In the genomic region with DNA sequence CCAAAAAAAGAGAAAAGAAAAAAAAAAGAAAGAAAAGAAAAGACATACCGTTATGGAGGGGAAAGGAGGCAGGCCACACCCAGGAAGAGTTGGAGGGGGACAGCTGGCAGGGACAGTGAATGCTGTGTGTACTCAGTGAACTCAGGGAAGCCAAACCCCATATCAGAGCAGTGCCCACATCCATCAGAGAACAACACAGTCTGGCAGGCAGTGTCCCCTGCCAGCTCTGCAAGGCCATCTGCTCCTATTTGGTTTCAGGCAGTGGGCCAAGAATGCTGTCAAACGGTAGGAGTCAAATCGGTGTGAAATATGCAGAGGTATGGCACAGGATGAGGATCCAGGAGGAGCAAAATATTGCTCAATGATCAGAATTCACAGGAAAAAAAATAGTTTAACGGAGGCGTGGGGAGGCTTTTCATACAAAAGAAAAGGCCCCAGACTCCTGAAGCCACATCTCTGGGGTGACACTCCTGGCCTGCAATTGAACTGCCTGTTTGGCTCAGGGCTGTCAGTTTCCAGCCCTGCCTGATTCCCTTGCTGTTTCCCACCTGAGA, we compare ENCODE assay signal across 8 mouse cellular contexts. TPM values are rescaled to one million over a fixed set of nuclear protein-coding genes. Genes with fewer than 3 reads are reported as not detected.
A peak's percentile ranks its signal among the peaks of the same experiment; 100 is the strongest.
DNase-seq lines count a peak whose midpoint lies in the region; ATAC-seq and TF ChIP-seq lines count a peak whose summit lies in the region.

No protein-coding gene starts in this region.

- in situ Hi-C loops in Patski (cut with MboI; ENCODE audit: low pct_unique_long_range_greater_than_20kb) = no loop called here

- ATAC-seq in Patski = peak; percentile 57
- ATAC-seq in forebrain, embryonic 15.5 days (replicated peaks) = peak; percentile 95
- ATAC-seq in neural tube, embryonic 13.5 days (ENCODE audit: low read depth) = peak; percentile 94
- no peak for ATAC-seq in kidney, embryonic 14.5 days (ENCODE audit: low FRiP score, low TSS enrichment)
- no peak for ATAC-seq in liver, postnatal 0 days

- H3K27me3 ChIP-seq in Patski = no peaks in the 10 kb centered on the region
- no peaks in the 10 kb centered on the region for H3K27me3 ChIP-seq in forebrain, embryonic 15.5 days
- H3K27me3 ChIP-seq in neural tube, embryonic 13.5 days = no peaks in the 10 kb centered on the region
- H3K27me3 ChIP-seq in kidney, embryonic 14.5 days (ENCODE audit: control insufficient read depth, insufficient read depth, low read length) = no peaks in the 10 kb centered on the region
- no peaks in the 10 kb centered on the region for H3K27me3 ChIP-seq in liver, postnatal 0 days (ENCODE audit: insufficient read depth, low read length)

- no peak for TF ChIP-seq CTCF in Patski (IDR thresholded peaks at IDR 0.05)
- TF ChIP-seq CTCF in liver, postnatal 0 days (IDR thresholded peaks at IDR 0.05; ENCODE audit: low read depth) = no peak

- no peaks in the 10 kb centered on the region for H3K36me3 ChIP-seq in forebrain, embryonic 15.5 days
- H3K36me3 ChIP-seq in neural tube, embryonic 13.5 days = no peaks in the 10 kb centered on the region
- H3K36me3 ChIP-seq in kidney, embryonic 14.5 days (ENCODE audit: control insufficient read depth, insufficient read depth, low read length) = no peaks in the 10 kb centered on the region
- no peaks in the 10 kb centered on the region for H3K36me3 ChIP-seq in liver, postnatal 0 days (replicated peaks; ENCODE audit: insufficient read depth, low read length)

- H3K4me3 ChIP-seq in forebrain, embryonic 15.5 days = no peak overlapping the region
- H3K4me3 ChIP-seq in neural tube, embryonic 13.5 days = no peak overlapping the region
- no peak overlapping the region for H3K4me3 ChIP-seq in kidney, embryonic 14.5 days (ENCODE audit: low read length)
- no peak overlapping the region for H3K4me3 ChIP-seq in liver, postnatal 0 days (ENCODE audit: low read depth, low read length)

- peak; percentile 86 for DNase-seq in 3T3-L1 (ENCODE audit: low read depth, low spot score)
- no peak for DNase-seq in Patski (ENCODE audit: low read depth, low spot score)
- DNase-seq in layer of hippocampus, adult 11-12 months (ENCODE audit: low spot score) = peak; percentile 87
- no peak for DNase-seq in B cell, adult 2 months
- DNase-seq in liver, postnatal 0 days = no peak

- H3K9me3 ChIP-seq in forebrain, embryonic 15.5 days = no peaks in the 10 kb centered on the region
- H3K9me3 ChIP-seq in neural tube, embryonic 13.5 days = no peaks in the 10 kb centered on the region
- H3K9me3 ChIP-seq in kidney, embryonic 14.5 days (ENCODE audit: control insufficient read depth, low read length) = no peaks in the 10 kb centered on the region; the same call in 1 of the 2 replicates
- no peaks in the 10 kb centered on the region for H3K9me3 ChIP-seq in liver, postnatal 0 days (ENCODE audit: low read length)

- CTCF ChIA-PET in Patski (lab: Charles Lee) = interaction anchor here (1.2 kb wide), 1 partner anchor 9 kb away, joined by 4 read pairs; no protein-coding TSS in a partner anchor

- H3K4me2 ChIP-seq in forebrain, embryonic 15.5 days (replicated peaks) = no peak overlapping the region
- H3K4me2 ChIP-seq in neural tube, embryonic 13.5 days = no peak overlapping the region
- H3K4me2 ChIP-seq in kidney, embryonic 14.5 days (replicated peaks; ENCODE audit: low read depth, low read length) = no peak overlapping the region
- H3K4me2 ChIP-seq in liver, postnatal 0 days (ENCODE audit: low read depth, low read length) = no peak overlapping the region

- POLR2A ChIA-PET in Patski (lab: Charles Lee) = no interaction called here

- H3K27ac ChIP-seq in forebrain, embryonic 15.5 days (replicated peaks) = peak overlapping the region; percentile 84
- H3K27ac ChIP-seq in neural tube, embryonic 13.5 days (replicated peaks) = peak overlapping the region; percentile 70
- H3K27ac ChIP-seq in kidney, embryonic 14.5 days (ENCODE audit: low read depth, low read length) = no peak overlapping the region
- no peak overlapping the region for H3K27ac ChIP-seq in liver, postnatal 0 days (ENCODE audit: low read depth)

- no peak for TF ChIP-seq EP300 in liver, postnatal 0 days (IDR thresholded peaks at IDR 0.05; ENCODE audit: low read depth)

- H3K9ac ChIP-seq in forebrain, embryonic 15.5 days (replicated peaks) = no peak overlapping the region
- H3K9ac ChIP-seq in neural tube, embryonic 13.5 days = no peak overlapping the region
- H3K9ac ChIP-seq in kidney, embryonic 14.5 days (ENCODE audit: low read depth, low read length) = no peak overlapping the region
- H3K9ac ChIP-seq in liver, postnatal 0 days (replicated peaks) = no peak overlapping the region

- WGBS in forebrain, embryonic 15.5 days = 47% methylated on average over 5 of the region's 5 CpGs
- WGBS in neural tube, embryonic 13.5 days = 53% methylated on average over 5 of the region's 5 CpGs
- 84% methylated on average over 5 of the region's 5 CpGs for WGBS in kidney, embryonic 14.5 days
- 72% methylated on average over 5 of the region's 5 CpGs for WGBS in liver, postnatal 0 days (ENCODE audit: insufficient replicate concordance)

- peaks cover 14% of the 10 kb centered on the region for H3K4me1 ChIP-seq in forebrain, embryonic 15.5 days
- H3K4me1 ChIP-seq in neural tube, embryonic 13.5 days (replicated peaks) = peaks cover 14% of the 10 kb centered on the region
- H3K4me1 ChIP-seq in kidney, embryonic 14.5 days (ENCODE audit: control insufficient read depth, insufficient read depth, low read length) = no peaks in the 10 kb centered on the region
- H3K4me1 ChIP-seq in liver, postnatal 0 days (ENCODE audit: insufficient read depth) = no peaks in the 10 kb centered on the region

RNA-seq across cellular contexts. Expression of a gene that starts 10.1 kb away (rescaled TPM):
- polyA plus RNA-seq in Patski (2021) = 0.15 TPM
- 11.9 and 14.6 TPM in 2 replicates for polyA plus RNA-seq in forebrain, embryonic 15.5 days (2015; fragmentation: Nextera tagmentation; extraction: Ambion mirVana)
- 12.3 and 16.8 TPM in 2 replicates for polyA plus RNA-seq in neural tube, embryonic 13.5 days (2015; fragmentation: Nextera tagmentation; extraction: Ambion mirVana)
- 0.46 and 0.81 TPM in 2 replicates for polyA plus RNA-seq in kidney, embryonic 14.5 days (2014; fragmentation: Nextera tagmentation; extraction: Ambion mirVana)
- 0.07 TPM in 1 of 2 replicates, not detected in the other for polyA plus RNA-seq in liver, postnatal 0 days (2015; fragmentation: Nextera tagmentation; extraction: Ambion mirVana)

RNA-seq across cellular contexts. Expression of a gene that starts 41.3 kb away (rescaled TPM):
- polyA plus RNA-seq in Patski (2021) = 2.0 TPM
- 0.57 and 0.61 TPM in 2 replicates for polyA plus RNA-seq in forebrain, embryonic 15.5 days (2015; fragmentation: Nextera tagmentation; extraction: Ambion mirVana)
- 0.33 and 0.77 TPM in 2 replicates for polyA plus RNA-seq in neural tube, embryonic 13.5 days (2015; fragmentation: Nextera tagmentation; extraction: Ambion mirVana)
- polyA plus RNA-seq in kidney, embryonic 14.5 days (2014; fragmentation: Nextera tagmentation; extraction: Ambion mirVana) = 0.20 and 0.40 TPM in 2 replicates
- not detected in 2 replicates for polyA plus RNA-seq in liver, postnatal 0 days (2015; fragmentation: Nextera tagmentation; extraction: Ambion mirVana)

RNA-seq across cellular contexts. Expression of a gene that starts 41.5 kb away (rescaled TPM):
- 16.4 TPM for polyA plus RNA-seq in Patski (2021)
- 35.4 and 38.3 TPM in 2 replicates for polyA plus RNA-seq in forebrain, embryonic 15.5 days (2015; fragmentation: Nextera tagmentation; extraction: Ambion mirVana)
- 23.0 and 24.7 TPM in 2 replicates for polyA plus RNA-seq in neural tube, embryonic 13.5 days (2015; fragmentation: Nextera tagmentation; extraction: Ambion mirVana)
- polyA plus RNA-seq in kidney, embryonic 14.5 days (2014; fragmentation: Nextera tagmentation; extraction: Ambion mirVana) = 10.0 and 14.7 TPM in 2 replicates
- 0.19 and 0.27 TPM in 2 replicates for polyA plus RNA-seq in liver, postnatal 0 days (2015; fragmentation: Nextera tagmentation; extraction: Ambion mirVana)

Comparison
In these comparisons a context has a peak if more than half of its experiments do, and no peak if none do; other contexts are left out.
1. DNase-seq: peak in 3T3-L1 (single experiment) and layer of hippocampus, adult 11-12 months (single experiment); none in Patski (single experiment), B cell, adult 2 months (0 of 2) and liver, postnatal 0 days (single experiment).
2. ATAC-seq: peak in Patski (single experiment), forebrain, embryonic 15.5 days (single experiment) and neural tube, embryonic 13.5 days (single experiment); none in kidney, embryonic 14.5 days (single experiment) and liver, postnatal 0 days (single experiment).
3. H3K27ac ChIP-seq: peak in forebrain, embryonic 15.5 days (single experiment) and neural tube, embryonic 13.5 days (single experiment); none in kidney, embryonic 14.5 days (single experiment) and liver, postnatal 0 days (single experiment).